Mouse (Mus musculus): ENCODE data around the gene Lhpp. TPM values are rescaled to one million over a fixed set of nuclear protein-coding genes. Genes with fewer than 3 reads are reported as not detected.
A peak's percentile ranks its signal among the peaks of the same experiment; 100 is the strongest.

Gene Lhpp
- polyA plus RNA-seq, 1 experiment from 2014 or later: 23.7 TPM

DNA sequence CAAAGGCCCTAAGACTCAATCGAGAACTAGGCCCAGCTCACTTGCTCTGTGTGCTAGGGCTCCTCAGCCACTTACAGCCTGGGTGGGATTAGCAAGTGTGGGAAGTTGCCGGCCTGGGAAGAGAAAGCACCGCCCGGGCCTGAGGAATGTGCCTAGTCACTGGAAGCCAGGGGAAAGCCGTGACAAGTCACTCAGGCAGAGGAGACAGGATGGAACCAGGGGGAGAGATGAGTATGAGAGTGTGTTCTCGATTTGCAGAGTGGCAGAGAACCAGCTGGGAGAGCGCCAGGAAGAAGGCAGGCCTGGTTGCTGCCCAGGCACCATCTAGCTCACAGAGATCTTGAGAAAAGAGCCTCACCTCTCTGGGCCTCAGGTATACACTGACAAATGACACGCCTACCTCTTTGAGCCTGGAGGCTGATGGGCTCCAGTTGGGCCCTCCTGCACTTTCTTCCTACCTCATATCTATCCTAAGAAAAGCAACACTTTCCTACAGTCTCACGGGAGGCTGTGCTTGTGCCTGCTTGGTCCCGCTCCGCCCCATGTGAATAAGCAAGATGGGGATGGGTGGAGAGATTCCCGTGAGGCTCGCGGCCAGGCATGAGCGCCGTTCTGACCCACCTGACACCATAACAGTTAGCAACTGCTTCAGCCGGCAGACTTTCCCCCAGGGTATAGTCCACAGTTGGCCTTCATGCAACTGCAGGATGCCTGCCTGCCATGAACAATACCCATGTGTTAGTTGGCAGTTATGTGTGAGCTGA, 125.8 kb downstream of the Lhpp start:
- no peak overlapping the region for H3K4me3 ChIP-seq (ENCODE audit: low read length)
- WGBS: 52% methylated on average over 17 of the region's 17 CpGs
- H3K9me3 ChIP-seq (replicated peaks; ENCODE audit: control insufficient read depth, low read length): no peaks in the 10 kb centered on the region
- peak overlapping the region; percentile 49; the same call in 1 of the 2 replicates for H3K9ac ChIP-seq (ENCODE audit: low read length)
- peaks cover 32% of the 10 kb centered on the region for H3K4me1 ChIP-seq (ENCODE audit: control insufficient read depth, insufficient read depth, low read length)
- no peaks in the 10 kb centered on the region for H3K27me3 ChIP-seq (ENCODE audit: control insufficient read depth, insufficient read depth, low read length)
- peak; percentile 61; the same call in 1 of the 2 replicates for ATAC-seq (replicated peaks; ENCODE audit: extremely low read depth, insufficient read depth, low FRiP score)
- H3K36me3 ChIP-seq (ENCODE audit: control insufficient read depth, insufficient read depth): no peaks in the 10 kb centered on the region
- no peak overlapping the region for H3K4me2 ChIP-seq (ENCODE audit: low read depth, low read length)
- H3K27ac ChIP-seq (ENCODE audit: low read length): peak overlapping the region; percentile 83

GRCm38 (mm10) chr7:132738844-132739243, 128.4 kb downstream of the Lhpp start:
- peaks cover 32% of the 10 kb centered on the region for H3K4me1 ChIP-seq (ENCODE audit: control insufficient read depth, insufficient read depth, low read length)
- no peak for ATAC-seq (replicated peaks; ENCODE audit: extremely low read depth, insufficient read depth, low FRiP score)
- H3K9me3 ChIP-seq (replicated peaks; ENCODE audit: control insufficient read depth, low read length): no peaks in the 10 kb centered on the region
- no peaks in the 10 kb centered on the region; the same call in 1 of the 2 replicates for H3K36me3 ChIP-seq (ENCODE audit: control insufficient read depth, insufficient read depth)
- 82% methylated on average over 6 of the region's 6 CpGs for WGBS
- H3K9ac ChIP-seq (ENCODE audit: low read length): no peak overlapping the region
- no peaks in the 10 kb centered on the region for H3K27me3 ChIP-seq (ENCODE audit: control insufficient read depth, insufficient read depth, low read length)
- no peak overlapping the region for H3K4me3 ChIP-seq (ENCODE audit: low read length)
- H3K27ac ChIP-seq (ENCODE audit: low read length): no peak overlapping the region
- H3K4me2 ChIP-seq (ENCODE audit: low read depth, low read length): no peak overlapping the region

GRCm38 (mm10) chr7:132739829-132740228, 129.4 kb downstream of the Lhpp start:
- Histone ChIP-seq H3K9me3 (replicated peaks; ENCODE audit: control insufficient read depth, low read length) (no peaks in the 10 kb centered on the region), H3K9ac (ENCODE audit: low read length) (no peak overlapping the region), H3K27me3 (ENCODE audit: control insufficient read depth, insufficient read depth, low read length) (no peaks in the 10 kb centered on the region), H3K4me2 (ENCODE audit: low read depth, low read length) (no peak overlapping the region), H3K36me3 (ENCODE audit: control insufficient read depth, insufficient read depth) (no peaks in the 10 kb centered on the region; the same call in 1 of the 2 replicates), H3K4me3 (ENCODE audit: low read length) (no peak overlapping the region), H3K27ac (ENCODE audit: low read length) (no peak overlapping the region), H3K4me1 (ENCODE audit: control insufficient read depth, insufficient read depth, low read length) (peaks cover 30% of the 10 kb centered on the region)
- ATAC-seq (replicated peaks; ENCODE audit: extremely low read depth, insufficient read depth, low FRiP score): no peak
- 39% methylated on average over 6 of the region's 6 CpGs for WGBS

DNA sequence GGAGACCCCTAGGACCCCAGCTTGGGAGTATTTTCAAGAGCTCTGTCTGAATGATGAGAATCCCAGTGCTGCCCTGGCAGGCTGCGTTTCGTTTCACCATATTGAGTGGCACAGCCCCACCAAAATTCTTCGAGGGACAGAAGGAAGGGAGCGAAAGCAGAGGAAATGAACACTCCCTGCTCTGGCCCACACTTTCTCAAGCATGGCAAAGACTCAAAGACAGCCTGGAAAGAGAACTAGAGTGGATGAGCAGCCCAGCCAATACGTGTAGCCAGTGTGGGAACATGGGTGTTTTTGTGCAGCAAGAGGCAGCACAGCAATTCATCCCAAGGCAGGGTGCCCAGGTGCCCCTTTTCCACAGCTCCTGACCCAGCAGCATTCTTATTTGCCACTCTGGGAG, 132.5 kb downstream of the Lhpp start:
- peaks cover 4% of the 10 kb centered on the region for H3K4me1 ChIP-seq (ENCODE audit: control insufficient read depth, insufficient read depth, low read length)
- 84% methylated on average over 5 of the region's 5 CpGs for WGBS
- H3K27ac ChIP-seq (ENCODE audit: low read length): no peak overlapping the region
- H3K9ac ChIP-seq (ENCODE audit: low read length): no peak overlapping the region
- no peak for ATAC-seq (replicated peaks; ENCODE audit: extremely low read depth, insufficient read depth, low FRiP score)
- no peak overlapping the region for H3K4me2 ChIP-seq (ENCODE audit: low read depth, low read length)
- H3K9me3 ChIP-seq (replicated peaks; ENCODE audit: control insufficient read depth, low read length): no peaks in the 10 kb centered on the region
- no peak overlapping the region for H3K4me3 ChIP-seq (ENCODE audit: low read length)
- no peaks in the 10 kb centered on the region for H3K27me3 ChIP-seq (ENCODE audit: control insufficient read depth, insufficient read depth, low read length)
- no peaks in the 10 kb centered on the region; the same call in 1 of the 2 replicates for H3K36me3 ChIP-seq (ENCODE audit: control insufficient read depth, insufficient read depth)

DNA sequence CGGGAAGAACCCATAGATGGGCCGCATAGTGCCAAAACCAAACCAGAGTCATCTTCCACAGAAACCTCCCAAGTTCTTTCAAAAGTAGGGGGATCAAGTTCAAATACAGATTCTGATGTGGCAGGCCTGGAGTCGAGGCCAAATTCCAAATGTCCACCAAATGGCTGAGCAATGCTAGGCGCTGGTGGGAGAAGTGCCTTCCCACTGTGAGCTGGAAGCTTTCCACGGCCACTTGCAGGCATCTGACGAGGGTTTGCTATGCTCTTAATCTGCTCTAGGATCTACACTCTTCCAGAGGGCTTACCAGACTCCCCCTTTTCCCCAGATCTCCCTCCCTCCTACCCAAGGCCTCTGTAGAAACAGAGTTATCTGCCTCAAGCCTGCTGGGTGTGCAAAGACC, 136.7 kb downstream of the Lhpp start:
- 66% methylated on average over 6 of the region's 6 CpGs for WGBS
- no peak for ATAC-seq (replicated peaks; ENCODE audit: extremely low read depth, insufficient read depth, low FRiP score)

DNA sequence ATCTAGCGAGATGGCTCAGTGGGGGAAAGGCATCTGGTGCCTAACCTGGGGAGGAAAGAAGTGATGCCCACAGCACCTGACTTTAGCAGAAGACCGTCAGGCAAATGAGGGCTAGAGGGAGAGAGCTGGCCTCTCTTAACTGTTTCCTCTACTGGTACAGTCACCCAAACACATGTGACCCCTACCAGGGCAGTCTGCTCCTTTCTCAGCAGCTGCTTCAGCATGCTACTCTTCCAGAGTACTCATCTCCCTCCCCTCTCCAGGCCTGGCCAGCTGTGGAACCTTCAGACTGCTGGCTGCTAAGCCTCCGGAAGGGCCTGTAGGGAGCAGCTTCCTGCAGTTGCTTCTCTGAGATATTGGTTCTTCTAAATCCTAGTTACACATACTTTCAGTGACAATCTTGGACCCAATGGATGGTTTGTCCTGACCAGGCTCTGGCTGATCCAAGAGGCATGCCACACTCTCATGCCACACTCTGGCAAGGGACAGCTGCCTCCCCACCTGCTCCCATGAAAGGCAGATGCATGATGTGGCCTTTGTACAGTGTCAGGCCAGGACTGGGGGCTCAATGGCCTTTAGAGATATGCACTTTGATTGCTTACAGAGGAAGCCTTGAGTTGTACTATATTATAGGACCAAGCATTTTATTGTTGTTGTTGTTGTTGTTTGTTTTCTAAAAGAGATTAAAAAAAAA, 137.8 kb downstream of the Lhpp start:
- Histone ChIP-seq H3K4me1 (ENCODE audit: control insufficient read depth, insufficient read depth, low read length) (peaks cover 12% of the 10 kb centered on the region), H3K36me3 (ENCODE audit: control insufficient read depth, insufficient read depth) (no peaks in the 10 kb centered on the region), H3K27ac (ENCODE audit: low read length) (no peak overlapping the region), H3K9me3 (replicated peaks; ENCODE audit: control insufficient read depth, low read length) (no peaks in the 10 kb centered on the region), H3K4me3 (ENCODE audit: low read length) (no peak overlapping the region), H3K4me2 (ENCODE audit: low read depth, low read length) (no peak overlapping the region), H3K27me3 (ENCODE audit: control insufficient read depth, insufficient read depth, low read length) (no peaks in the 10 kb centered on the region), H3K9ac (ENCODE audit: low read length) (no peak overlapping the region)
- 0 out of 2 replicates have a peak, but pooled peaks have one; percentile 28 for ATAC-seq (replicated peaks; ENCODE audit: extremely low read depth, insufficient read depth, low FRiP score)
- 72% methylated on average over 3 of the region's 3 CpGs for WGBS

More for the DNA sequence above, 136.7 kb downstream of the Lhpp start:
- H3K36me3 ChIP-seq (ENCODE audit: control insufficient read depth, insufficient read depth): no peaks in the 10 kb centered on the region; the same call in 1 of the 2 replicates
- H3K4me3 ChIP-seq (ENCODE audit: low read length): no peak overlapping the region
- H3K27me3 ChIP-seq (ENCODE audit: control insufficient read depth, insufficient read depth, low read length): no peaks in the 10 kb centered on the region
- no peak overlapping the region for H3K9ac ChIP-seq (ENCODE audit: low read length)
- H3K4me1 ChIP-seq (ENCODE audit: control insufficient read depth, insufficient read depth, low read length): peaks cover 8% of the 10 kb centered on the region
- H3K4me2 ChIP-seq (ENCODE audit: low read depth, low read length): no peak overlapping the region
- no peak overlapping the region for H3K27ac ChIP-seq (ENCODE audit: low read length)
- H3K9me3 ChIP-seq (replicated peaks; ENCODE audit: control insufficient read depth, low read length): no peaks in the 10 kb centered on the region

DNA sequence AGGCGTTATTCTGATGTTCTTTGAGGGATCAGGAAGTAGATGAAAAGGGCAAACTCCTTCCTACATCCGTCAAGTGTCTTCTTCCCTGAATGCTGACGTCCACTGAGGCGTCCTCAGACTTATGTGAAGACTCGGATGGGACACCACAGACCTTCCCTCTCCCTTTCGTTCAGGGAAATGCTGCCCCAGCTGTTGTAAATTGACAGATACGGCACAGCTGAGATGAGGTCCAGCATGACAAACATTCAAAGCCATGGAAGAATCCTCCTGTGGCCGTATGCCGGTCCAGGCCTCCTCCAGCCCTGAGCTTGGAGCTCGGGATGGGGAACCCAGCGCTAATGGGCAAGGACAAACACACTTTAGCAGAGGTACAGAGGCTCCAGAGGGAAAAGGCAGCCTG, 139.1 kb downstream of the Lhpp start:
- Histone ChIP-seq H3K4me1 (ENCODE audit: control insufficient read depth, insufficient read depth, low read length) (peaks cover 22% of the 10 kb centered on the region), H3K36me3 (ENCODE audit: control insufficient read depth, insufficient read depth) (no peaks in the 10 kb centered on the region), H3K9ac (ENCODE audit: low read length) (no peak overlapping the region), H3K4me2 (ENCODE audit: low read depth, low read length) (no peak overlapping the region), H3K4me3 (ENCODE audit: low read length) (no peak overlapping the region), H3K9me3 (replicated peaks; ENCODE audit: control insufficient read depth, low read length) (no peaks in the 10 kb centered on the region), H3K27ac (ENCODE audit: low read length) (no peak overlapping the region), H3K27me3 (ENCODE audit: control insufficient read depth, insufficient read depth, low read length) (no peaks in the 10 kb centered on the region)
- WGBS: 88% methylated on average over 11 of the region's 11 CpGs
- no peak for ATAC-seq (replicated peaks; ENCODE audit: extremely low read depth, insufficient read depth, low FRiP score)

DNA sequence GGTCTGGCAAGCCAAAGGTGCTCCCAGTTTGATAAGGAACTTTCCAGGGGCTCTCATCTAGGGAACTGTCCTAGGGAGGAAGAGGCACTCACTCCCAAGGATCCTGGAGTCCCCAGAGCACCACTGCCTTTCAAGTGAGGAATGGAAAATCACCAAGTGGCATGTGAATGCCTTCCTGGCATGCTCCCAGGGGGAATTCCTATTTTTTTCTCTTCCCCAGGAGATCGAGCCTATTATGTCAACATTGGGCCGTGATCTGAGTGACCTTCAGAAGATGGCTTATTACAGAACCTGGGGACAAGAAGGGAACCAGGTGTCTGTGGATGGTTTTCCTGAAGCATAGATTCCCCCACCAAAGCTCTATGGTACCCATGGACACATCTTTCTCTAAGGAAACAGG, 141.3 kb downstream of the Lhpp start:
- Histone ChIP-seq H3K4me2 (ENCODE audit: low read depth, low read length) (no peak overlapping the region), H3K4me1 (ENCODE audit: control insufficient read depth, insufficient read depth, low read length) (peaks cover 31% of the 10 kb centered on the region), H3K27me3 (ENCODE audit: control insufficient read depth, insufficient read depth, low read length) (no peaks in the 10 kb centered on the region), H3K9ac (ENCODE audit: low read length) (no peak overlapping the region), H3K9me3 (replicated peaks; ENCODE audit: control insufficient read depth, low read length) (no peaks in the 10 kb centered on the region), H3K36me3 (ENCODE audit: control insufficient read depth, insufficient read depth) (no peaks in the 10 kb centered on the region), H3K4me3 (ENCODE audit: low read length) (no peak overlapping the region), H3K27ac (ENCODE audit: low read length) (peak overlapping the region; percentile 55)
- 22% methylated on average over 2 of the region's 2 CpGs for WGBS
- no peak for ATAC-seq (replicated peaks; ENCODE audit: extremely low read depth, insufficient read depth, low FRiP score)
